Mouse (Mus musculus) layer of hippocampus, adult 18-20 months (tissue): ENCODE results near the gene Nanp. TPM values are rescaled to one million over a fixed set of nuclear protein-coding genes. Genes with fewer than 3 reads are reported as not detected.

ENCODE experiments used
- DNase-seq, 2 experiments: peaks; one replicate each; pipeline ENCODE4 v3.0.0; 2022; ENCODE audit warnings: low spot score in 2 of 2
- total RNA-seq, 2 experiments: library from RNA; stranded (reverse); gene quantifications; 2 replicates each; pipeline ENCODE4 v1.2.3; 2021

The Nanp gene
- total RNA-seq, 2 experiments from 2014 or later: 18.8 to 24.9 TPM

DNA sequence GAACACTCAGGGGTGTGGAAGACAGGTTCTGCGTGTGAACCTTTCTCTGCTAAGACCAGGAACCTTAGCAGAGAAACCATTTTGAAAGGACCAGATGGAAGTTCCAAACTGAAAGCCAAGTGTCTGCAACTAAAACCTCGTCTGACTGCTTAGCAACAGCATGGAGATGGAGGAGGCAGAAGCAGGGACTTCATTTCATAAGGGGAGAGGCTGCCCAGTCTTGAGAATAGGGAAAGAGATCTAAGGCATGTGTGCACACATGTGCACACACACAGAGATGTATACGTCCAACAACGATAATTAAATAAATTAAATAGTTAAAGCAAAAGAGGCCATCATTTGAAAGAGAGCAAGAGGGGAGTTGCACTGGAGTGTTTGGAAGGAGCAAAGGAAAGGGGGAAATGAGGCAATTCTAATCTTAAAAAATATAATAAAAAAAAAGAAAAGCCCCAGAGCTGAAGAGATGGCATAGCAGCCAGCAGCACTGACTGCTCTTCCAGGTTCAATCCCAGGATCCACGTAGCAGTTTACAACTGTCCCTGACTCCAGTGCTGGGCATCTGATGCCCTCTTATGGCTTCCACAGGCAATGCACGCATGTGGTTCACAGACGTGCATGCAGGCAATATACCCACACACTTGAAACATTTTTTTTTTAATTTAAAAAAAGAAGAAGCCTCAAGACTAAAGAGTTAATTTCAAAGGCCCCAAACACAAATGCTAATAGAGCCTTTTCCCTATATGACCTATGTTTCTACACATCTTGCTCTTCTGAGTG, 38.6 kb downstream of the Nanp start:
- peak; percentile 31 to 80 for DNase-seq

DNA sequence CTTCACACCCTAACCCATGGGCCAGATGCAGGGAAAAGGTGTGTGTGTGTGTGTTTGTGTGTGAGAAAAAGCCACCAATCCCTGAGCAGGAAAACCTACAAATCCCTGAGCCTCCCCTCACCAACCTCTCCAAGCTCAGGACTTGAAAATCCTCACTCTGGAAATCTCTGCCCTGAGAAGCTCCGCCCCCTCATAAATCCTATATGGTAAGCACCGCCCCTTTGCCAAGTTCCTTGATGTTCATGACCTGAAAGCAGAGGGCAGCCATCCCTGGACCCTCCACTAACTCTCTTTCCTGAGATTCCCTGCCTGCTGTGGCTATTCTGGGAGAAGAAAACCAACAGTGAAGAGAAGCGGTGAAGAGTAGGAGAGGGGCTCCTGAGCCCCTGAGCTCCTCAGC, 40.2 kb downstream of the Nanp start:
- no peak for DNase-seq

DNA sequence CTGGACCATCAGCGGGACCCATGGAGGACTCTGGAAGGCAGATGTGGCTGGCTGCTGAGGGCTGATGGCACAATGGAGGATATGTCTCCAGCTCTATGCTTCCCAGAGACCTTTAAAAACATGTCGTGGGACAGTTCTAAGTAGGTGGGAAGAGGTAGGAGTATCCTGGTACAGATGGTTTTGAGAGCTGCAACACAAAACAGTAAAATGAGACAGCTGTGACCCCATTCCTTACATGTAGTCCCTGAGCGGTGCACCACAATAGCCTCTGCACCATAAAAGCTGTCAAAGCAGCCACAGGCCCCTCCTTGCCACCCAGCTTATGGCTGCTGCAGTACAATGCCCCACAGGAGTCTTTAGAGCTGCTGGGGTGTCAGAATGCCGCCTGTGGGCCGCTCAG, 41.6 kb downstream of the Nanp start:
- no peak for DNase-seq

DNA sequence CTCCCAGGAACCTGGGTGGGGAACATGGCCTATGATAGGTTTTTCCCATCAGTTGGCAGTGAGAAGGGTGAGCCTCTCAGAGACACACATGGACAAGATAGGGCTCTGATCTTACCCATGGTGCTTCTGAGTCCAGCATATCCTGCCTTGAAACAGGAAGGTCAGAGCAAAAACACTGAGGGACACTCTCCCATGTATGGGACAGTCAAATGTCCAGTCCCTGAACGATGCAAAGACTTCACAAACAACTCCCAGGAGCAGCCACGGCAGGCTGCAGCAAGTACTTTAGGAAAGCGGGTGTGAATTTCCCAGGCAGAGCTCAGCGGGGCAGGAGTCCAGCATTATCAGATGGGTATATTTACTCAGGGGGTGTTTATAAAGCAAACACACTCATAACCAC, 43.9 kb downstream of the Nanp start:
- DNase-seq: no peak

DNA sequence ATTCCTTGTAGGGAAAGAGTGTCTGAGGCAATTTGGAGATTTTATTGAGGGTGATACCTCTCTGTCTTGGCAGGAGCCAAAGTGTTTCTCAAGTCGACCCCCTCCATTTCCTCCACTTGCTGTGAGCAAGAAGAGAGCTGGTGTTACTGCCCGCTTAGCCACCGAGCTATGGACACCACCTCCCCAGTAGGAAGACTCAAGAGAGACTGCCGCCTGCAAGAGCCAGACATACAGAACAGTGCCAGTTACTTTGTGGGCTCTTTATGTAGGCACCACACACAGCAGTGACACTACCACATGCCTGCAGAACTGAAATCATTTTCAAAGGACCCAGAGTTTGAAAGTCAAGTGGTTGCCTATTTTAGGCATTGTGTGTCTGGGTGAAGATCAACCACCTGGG, 48.1 kb downstream of the Nanp start:
- DNase-seq: no peak

DNA sequence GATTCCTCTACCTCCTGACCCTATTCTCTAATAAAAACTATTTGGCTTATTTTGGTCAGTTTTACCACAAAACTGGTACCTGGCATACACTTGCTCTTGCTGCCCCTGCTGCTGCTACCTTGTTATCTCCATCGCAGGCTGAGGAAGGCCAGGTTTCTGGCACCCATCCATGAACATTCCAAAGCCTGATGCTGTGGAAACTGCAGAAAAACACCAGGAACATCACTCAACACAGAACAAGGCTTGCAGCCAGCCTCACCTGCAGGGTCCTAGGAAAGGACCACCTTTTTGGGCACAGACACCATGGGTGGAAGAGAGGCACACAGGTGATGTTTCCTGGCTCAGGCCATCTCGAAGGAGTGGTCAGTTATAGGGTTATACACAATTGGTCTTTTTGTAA, 48.7 kb downstream of the Nanp start:
- DNase-seq: no peak

DNA sequence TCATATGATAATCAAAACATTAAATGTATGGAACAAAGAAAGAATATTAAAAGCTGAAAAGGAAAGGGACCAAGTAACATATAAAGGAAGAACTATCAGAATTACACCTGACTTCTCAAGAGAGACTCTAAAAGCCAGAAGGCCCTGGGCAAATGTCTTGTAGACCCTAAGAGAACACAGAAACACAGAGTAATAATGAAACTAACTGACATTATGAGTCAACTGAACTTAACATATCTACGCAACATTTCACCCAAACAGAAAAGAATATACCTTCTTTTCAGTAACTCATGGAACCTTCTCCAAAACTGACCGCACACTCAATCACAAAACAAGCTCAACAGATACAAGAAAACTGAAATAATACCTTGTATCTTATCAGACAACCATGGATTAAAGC, 53.8 kb downstream of the Nanp start:
- no peak for DNase-seq

DNA sequence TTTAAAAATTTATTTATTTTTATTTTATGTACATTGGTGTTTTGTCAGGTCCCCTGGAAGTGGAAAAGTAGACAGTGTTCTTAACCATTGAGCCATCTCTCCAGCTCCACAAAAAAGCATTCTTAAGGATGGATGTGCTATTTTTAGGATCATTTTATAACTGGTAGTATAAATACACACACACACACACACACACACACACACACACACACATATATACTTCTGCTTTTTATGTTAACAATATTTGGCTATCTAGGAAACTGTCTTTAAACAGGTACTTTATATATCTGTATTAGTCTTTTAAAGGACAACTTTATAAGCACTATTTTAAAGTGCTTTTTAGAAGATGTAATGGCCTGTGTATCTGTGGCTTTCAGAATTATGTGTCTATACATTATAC, 57.1 kb downstream of the Nanp start:
- no peak for DNase-seq

DNA sequence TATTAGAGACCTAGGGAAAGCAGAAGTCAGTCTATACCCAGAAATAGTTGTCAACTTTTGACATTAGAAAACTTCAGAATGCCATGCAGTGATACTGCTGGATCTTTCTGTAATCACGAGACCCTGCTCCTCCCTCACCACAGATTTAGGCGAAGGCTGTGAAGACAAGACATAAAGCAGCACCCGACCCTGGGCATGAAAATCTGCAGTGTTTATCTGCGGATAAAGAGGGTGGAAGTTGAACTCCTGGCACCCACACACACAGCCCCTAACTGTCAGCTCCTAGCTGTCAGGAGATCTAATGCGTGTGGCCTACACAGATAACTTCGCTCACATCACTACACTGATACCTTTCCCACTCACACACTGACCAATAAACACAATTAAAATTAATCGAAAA, 57.7 kb downstream of the Nanp start:
- no peak for DNase-seq

DNA sequence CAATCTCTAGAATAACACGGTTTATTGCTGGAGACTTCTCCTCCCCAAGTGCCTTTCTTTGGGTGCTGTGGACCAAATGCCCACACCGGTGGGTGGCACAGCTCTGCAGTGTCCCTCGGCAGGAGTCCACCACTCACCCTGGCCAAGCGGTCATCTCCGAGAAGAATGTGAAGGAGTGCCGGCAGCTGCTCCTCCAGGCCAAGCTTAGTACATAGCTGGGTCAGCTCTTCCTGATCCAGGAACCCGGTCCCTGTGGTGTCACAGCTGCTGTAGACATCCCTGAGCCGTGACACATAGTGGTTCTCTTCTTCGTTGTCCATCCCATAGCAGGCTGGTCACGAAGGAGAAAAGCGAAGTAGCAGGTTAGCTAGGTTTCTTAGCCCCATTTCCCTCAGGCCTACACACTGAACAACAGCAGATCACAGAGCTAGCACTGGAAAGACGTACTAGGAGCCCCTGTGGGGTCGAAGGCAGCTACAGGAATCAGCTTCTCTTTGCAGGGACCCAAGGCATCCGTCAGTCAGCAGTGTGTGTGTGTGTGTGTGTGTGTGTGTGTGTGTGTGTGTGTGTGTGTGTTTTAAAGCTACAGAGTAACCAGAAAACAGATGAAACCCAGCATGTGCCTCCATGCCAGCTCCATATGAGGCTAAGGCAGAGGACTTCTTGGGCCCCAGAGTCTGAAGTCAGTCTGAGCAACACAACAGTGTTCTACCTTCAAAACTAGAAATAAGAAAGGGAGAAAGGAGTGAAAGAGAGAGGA, 59.2 kb downstream of the Nanp start:
- DNase-seq: no peak

Other genes starting within 250 kb of the Nanp start
- 100 to 1,000 TPM; 324 to 341 TPM for gene Abhd12, start 134.7 kb downstream of the Nanp start, total RNA-seq
- gene Gins1, start 134.0 kb downstream of the Nanp start, total RNA-seq: 1 to 10 TPM; 1.6 to 2.7 TPM
- 1 to 10 TPM; 5.6 to 5.8 TPM for gene Ninl, start within 50 bp of the Nanp start, total RNA-seq
- gene Gm14151, start 53.0 kb upstream of the Nanp start, total RNA-seq: not detected
- not detected for gene Gm14147, start 58.8 kb upstream of the Nanp start, total RNA-seq